Mouse (Mus musculus) cerebellum, adult 2 months (tissue): ENCODE measurements around the gene Kcnj2.

ENCODE experiments used
- CTCF ChIP-seq: fragments of 200-500 bp; IDR thresholded peaks from 2 replicates; pipeline ENCODE4 v1.5.1; 2011; ENCODE audit warnings: low read depth, mild to moderate bottlenecking, control low read depth, low read length, moderate library complexity, borderline replicate concordance; ENCODE audit not compliant: insufficient read depth
- POLR2A ChIP-seq: fragments of 200-500 bp; IDR thresholded peaks from 2 replicates; pipeline ENCODE4 v1.6.1; 2011; ENCODE audit warnings: low read length, control low read depth, borderline replicate concordance; ENCODE audit not compliant: insufficient read depth

- no peak for TF ChIP-seq CTCF
- TF ChIP-seq POLR2A = no peak
Measured at GRCm38 (mm10) chr11:111070460-111070859, 4.5 kb downstream of the Kcnj2 start.
